ENCODE assay signal across 14 mouse cellular contexts in genomic region chr10:116760561-116760960, GRCm38 (mm10).
DNase-seq lines count a peak whose midpoint lies in the region; ATAC-seq and TF ChIP-seq lines count a peak whose summit lies in the region.
"Had no signal": no experiment of that assay in that cellular context is flagged by ENCODE, and none has a peak within 500 bp of the region (broad histone marks: within the 10 kb centered on the region; RNA-seq: fewer than 3 reads in every experiment).

No protein-coding gene starts in this region.

- H3K9ac ChIP-seq in neural tube, embryonic 13.5 days = peak overlapping the region; percentile 6; the same call in 1 of the 2 replicates
- H3K9ac ChIP-seq in embryonic facial prominence, embryonic 14.5 days (ENCODE audit: low read depth, low read length) = peak overlapping the region; percentile 49
- no peak overlapping the region for H3K9ac ChIP-seq in midbrain, embryonic 16.5 days (ENCODE audit: low read depth, low read length)
- H3K9ac ChIP-seq: forebrain, embryonic 13.5 days had no signal

- H3K4me1 ChIP-seq in neural tube, embryonic 13.5 days (replicated peaks) = peaks cover 25% of the 10 kb centered on the region
- peaks cover 31% of the 10 kb centered on the region for H3K4me1 ChIP-seq in embryonic facial prominence, embryonic 14.5 days (ENCODE audit: control insufficient read depth, insufficient read depth, low read length)
- peaks cover 5% of the 10 kb centered on the region; the same call in 1 of the 2 replicates for H3K4me1 ChIP-seq in midbrain, embryonic 16.5 days (ENCODE audit: control insufficient read depth, insufficient read depth, low read length)
- no peaks in the 10 kb centered on the region for H3K4me1 ChIP-seq in lung, adult 2 months (ENCODE audit: control insufficient read depth, insufficient read depth, low read length)
- H3K4me1 ChIP-seq: forebrain, embryonic 13.5 days had no signal

- DNase-seq in neural tube, embryonic 10.5 days (ENCODE audit: extremely low spot score, low spot score) = no peak
- DNase-seq in embryonic facial prominence, embryonic 14.5 days (ENCODE audit: low spot score) = peak; percentile 87
- DNase-seq in T-cell, adult 2 months (ENCODE audit: low spot score) = no peak
- no peak for DNase-seq in lung, adult 2 months
- no peak for DNase-seq in right cerebral cortex, postnatal 25 days
- DNase-seq: cerebellum, adult 8-10 months; gastrocnemius, postnatal 10 days; kidney, adult 11 months; kidney, postnatal 4 days; lung, adult 18-20 months had no signal

- H3K4me2 ChIP-seq in neural tube, embryonic 13.5 days = peak overlapping the region; percentile 34
- peak overlapping the region; percentile 50 for H3K4me2 ChIP-seq in embryonic facial prominence, embryonic 14.5 days (ENCODE audit: low read depth, low read length)
- peak overlapping the region; percentile 8 for H3K4me2 ChIP-seq in midbrain, embryonic 16.5 days (ENCODE audit: low read length)
- H3K4me2 ChIP-seq: forebrain, embryonic 13.5 days had no signal

- TF ChIP-seq CTCF in lung, adult 2 months (IDR thresholded peaks at IDR 0.05; ENCODE audit: insufficient read depth, low read length) = no peak

- 0 out of 2 replicates have a peak, but pooled peaks have one; percentile 19 for ATAC-seq in neural tube, embryonic 13.5 days (ENCODE audit: low read depth)
- ATAC-seq in embryonic facial prominence, embryonic 14.5 days (ENCODE audit: low read depth) = peak; percentile 77
- ATAC-seq in midbrain, embryonic 16.5 days = peak; percentile 45
- ATAC-seq: forebrain, embryonic 13.5 days had no signal

- 63% methylated on average over 14 of the region's 14 CpGs for WGBS in neural tube, embryonic 13.5 days
- 36% methylated on average over 14 of the region's 14 CpGs for WGBS in embryonic facial prominence, embryonic 14.5 days
- WGBS in midbrain, embryonic 16.5 days = 58% methylated on average over 14 of the region's 14 CpGs
- 85% methylated on average over 14 of the region's 14 CpGs for WGBS in lung, adult 2 months

- no peak for TF ChIP-seq POLR2A in lung, adult 2 months (IDR thresholded peaks at IDR 0.05; ENCODE audit: borderline replicate concordance, extremely low read depth, low read depth, low read length)

- peak overlapping the region; percentile 62 for H3K27ac ChIP-seq in neural tube, embryonic 13.5 days (replicated peaks)
- peak overlapping the region; percentile 81 for H3K27ac ChIP-seq in embryonic facial prominence, embryonic 14.5 days (replicated peaks; ENCODE audit: low read depth, low read length)
- H3K27ac ChIP-seq in midbrain, embryonic 16.5 days (ENCODE audit: low read length) = peak overlapping the region; percentile 36; the same call in 1 of the 2 replicates
- H3K27ac ChIP-seq: forebrain, embryonic 13.5 days had no signal

- no peaks in the 10 kb centered on the region; the same call in 1 of the 2 replicates for H3K9me3 ChIP-seq in neural tube, embryonic 13.5 days
- no peaks in the 10 kb centered on the region for H3K9me3 ChIP-seq in embryonic facial prominence, embryonic 14.5 days (ENCODE audit: control insufficient read depth, low read length)
- no peaks in the 10 kb centered on the region for H3K9me3 ChIP-seq in midbrain, embryonic 16.5 days (replicated peaks; ENCODE audit: control insufficient read depth, low read length, poor library complexity, severe bottlenecking)
- H3K9me3 ChIP-seq: forebrain, embryonic 13.5 days had no signal

- H3K4me3 ChIP-seq in neural tube, embryonic 13.5 days = no peak overlapping the region
- peak overlapping the region; percentile 14; the same call in 1 of the 2 replicates for H3K4me3 ChIP-seq in embryonic facial prominence, embryonic 14.5 days (ENCODE audit: low read depth, low read length)
- H3K4me3 ChIP-seq in midbrain, embryonic 16.5 days (ENCODE audit: low read depth, low read length) = no peak overlapping the region
- H3K4me3 ChIP-seq in lung, adult 2 months (replicated peaks; ENCODE audit: extremely low read depth, low read depth, low read length) = no peak overlapping the region
- H3K4me3 ChIP-seq: forebrain, embryonic 13.5 days; myocyte had no signal

- H3K36me3 ChIP-seq in neural tube, embryonic 13.5 days = no peaks in the 10 kb centered on the region
- H3K36me3 ChIP-seq in embryonic facial prominence, embryonic 14.5 days (ENCODE audit: control insufficient read depth, insufficient read depth, low read length) = no peaks in the 10 kb centered on the region
- no peaks in the 10 kb centered on the region for H3K36me3 ChIP-seq in midbrain, embryonic 16.5 days (ENCODE audit: control insufficient read depth, insufficient read depth, low read length)

- H3K27me3 ChIP-seq in neural tube, embryonic 13.5 days = no peaks in the 10 kb centered on the region
- no peaks in the 10 kb centered on the region for H3K27me3 ChIP-seq in embryonic facial prominence, embryonic 14.5 days (replicated peaks; ENCODE audit: control insufficient read depth, insufficient read depth, low read length)
- H3K27me3 ChIP-seq in midbrain, embryonic 16.5 days (ENCODE audit: control insufficient read depth, insufficient read depth, low read depth, low read length) = no peaks in the 10 kb centered on the region
- H3K27me3 ChIP-seq: forebrain, embryonic 13.5 days had no signal

Comparison
In these comparisons a context has a peak if more than half of its experiments do, and no peak if none do; other contexts are left out.
1. ATAC-seq: peak in every context shown above with its lines; median percentile 77 in embryonic facial prominence, embryonic 14.5 days; 45 in midbrain, embryonic 16.5 days; 19 in neural tube, embryonic 13.5 days.